Mouse (Mus musculus): ENCODE measurements around the gene Qser1. TPM values are rescaled to one million over a fixed set of nuclear protein-coding genes. Genes with fewer than 3 reads are reported as not detected.

The Qser1 gene
- total RNA-seq, 2 experiments from 2014 or later, result 8.8 to 9.4 TPM

Other genes with a start within 250 kb of the Qser1 start
- 10 to 100 TPM; 40.1 to 44.0 TPM for gene Cstf3, start 226.2 kb downstream of the Qser1 start, total RNA-seq (2021)
- gene Tcp11l1, start 104.6 kb downstream of the Qser1 start, total RNA-seq (2021), result 10 to 100 TPM; 47.1 to 47.9 TPM
- gene Pin1rt1, start 100.4 kb downstream of the Qser1 start, total RNA-seq (2021), result not detected
- gene Depdc7, start 73.9 kb downstream of the Qser1 start, total RNA-seq (2021), result 1 to 10 TPM; 1.0 to 1.7 TPM
- gene Prrg4, start 33.1 kb upstream of the Qser1 start, total RNA-seq (2021), result under 1 TPM; 0.49 to 0.51 TPM
- gene Ccdc73, start 51.0 kb upstream of the Qser1 start, total RNA-seq (2021), result not detected
- 10 to 100 TPM; 86.1 to 86.5 TPM for gene Eif3m, start 200.3 kb upstream of the Qser1 start, total RNA-seq (2021)

Data from left cerebral cortex, postnatal 14 days (tissue).